Mouse (Mus musculus) lung, adult 2 months (tissue): ENCODE measurements at regions not wholly inside any gene's neighbourhood (a gene's known extent, or its start where the extent isn't known, plus 50 kb on each side); places are given as distances from the start of the nearest gene placed in this dataset.

Source experiments
- CTCF ChIP-seq: fragments of 200-500 bp; IDR thresholded peaks from 2 replicates; pipeline ENCODE4 v1.5.1; 2011; ENCODE audit warnings: mild to moderate bottlenecking, low read length, control low read depth; ENCODE audit not compliant: insufficient read depth
- POLR2A ChIP-seq: fragments of 200-500 bp; IDR thresholded peaks from 2 replicates; pipeline ENCODE4 v1.6.1; 2011; ENCODE audit warnings: low read depth, mild to moderate bottlenecking, control low read depth, low read length, borderline replicate concordance; ENCODE audit errors: extremely low read depth

GRCm38 (mm10) chr11:27096615-27097014, 502.8 kb upstream of the Vrk2 start:
- no peak for TF ChIP-seq CTCF
- TF ChIP-seq POLR2A = no peak
